Mouse (Mus musculus) bone marrow macrophage, adult 2 months (primary cell): ENCODE measurements around the gene Zbtb33. TPM values are rescaled to one million over a fixed set of nuclear protein-coding genes. Genes with fewer than 3 reads are reported as not detected.

Experiments used
- H3K27ac ChIP-seq: 2 replicates; pipeline ENCODE4 v1.5.1; 2012; ENCODE audit warnings: low read depth, low read length; ENCODE audit not compliant: insufficient read depth
- H3K4me1 ChIP-seq: 2 replicates; pipeline ENCODE4 v1.6.1; 2012; ENCODE audit warnings: low read length; ENCODE audit not compliant: control insufficient read depth, insufficient read depth
- H3K4me3 ChIP-seq: 2 replicates; pipeline ENCODE4 v1.5.1; 2012; ENCODE audit warnings: mild to moderate bottlenecking, low read length, moderate library complexity; ENCODE audit not compliant: insufficient read depth
- CTCF ChIP-seq: IDR thresholded peaks from 2 replicates; pipeline ENCODE4 v1.5.1; 2012; ENCODE audit warnings: low read depth, mild to moderate bottlenecking, low read length, moderate library complexity
- POLR2A ChIP-seq: IDR thresholded peaks from 2 replicates; pipeline ENCODE4 v1.6.1; 2012; ENCODE audit warnings: mild to moderate bottlenecking, low read depth, low read length, borderline replicate concordance
- polyA plus RNA-seq: library from polyadenylated mRNA; stranded (reverse); fragments of >200 nt; gene quantifications from 2 replicates; pipeline ENCODE4 v1.2.4, GENCODE M21; 2012; ENCODE audit not compliant: missing spikeins, insufficient read depth, insufficient read length

Gene Zbtb33
- polyA plus RNA-seq, 1 experiment, result 18.0 TPM

GRCm38 (mm10) chrX:38190458-38190764, 818 bp downstream of the Zbtb33 start:
- Histone ChIP-seq H3K4me3 (peak overlapping the region; percentile 89), H3K27ac (no peak overlapping the region), H3K4me1 (peaks cover 8% of the 10 kb centered on the region)
- no peak for TF ChIP-seq CTCF
- TF ChIP-seq POLR2A, result no peak

GRCm38 (mm10) chrX:38201816-38202215, 12.2 kb downstream of the Zbtb33 start:
- no peaks in the 10 kb centered on the region for H3K4me1 ChIP-seq
- H3K4me3 ChIP-seq, result no peak overlapping the region
- TF ChIP-seq CTCF (no peak), POLR2A (no peak)
- H3K27ac ChIP-seq, result no peak overlapping the region

- H3K4me1 ChIP-seq, result peaks cover 6% of the 10 kb centered on the region
- TF ChIP-seq CTCF (no peak), POLR2A (no peak)
- H3K4me3 ChIP-seq, result no peak overlapping the region
- H3K27ac ChIP-seq, result no peak overlapping the region
Measured at GRCm38 (mm10) chrX:38207392-38207791, 17.8 kb downstream of the Zbtb33 start.

- no peak overlapping the region for H3K4me3 ChIP-seq
- TF ChIP-seq POLR2A (no peak), CTCF (no peak)
- H3K4me1 ChIP-seq, result peaks cover 13% of the 10 kb centered on the region
- no peak overlapping the region for H3K27ac ChIP-seq
Measured at GRCm38 (mm10) chrX:38216986-38217675, 27.5 kb downstream of the Zbtb33 start.

- Histone ChIP-seq H3K27ac (no peak overlapping the region), H3K4me3 (no peak overlapping the region), H3K4me1 (peaks cover 13% of the 10 kb centered on the region)
- TF ChIP-seq POLR2A (no peak), CTCF (no peak)
Measured at GRCm38 (mm10) chrX:38217676-38217991, 28.0 kb downstream of the Zbtb33 start.

GRCm38 (mm10) chrX:38222757-38223156, 33.2 kb downstream of the Zbtb33 start:
- Histone ChIP-seq H3K27ac (no peak overlapping the region), H3K4me3 (no peak overlapping the region), H3K4me1 (peaks cover 13% of the 10 kb centered on the region)
- TF ChIP-seq CTCF (no peak), POLR2A (no peak)

GRCm38 (mm10) chrX:38229888-38230287, 40.3 kb downstream of the Zbtb33 start:
- TF ChIP-seq CTCF (no peak), POLR2A (no peak)
- no peak overlapping the region for H3K4me3 ChIP-seq
- no peaks in the 10 kb centered on the region for H3K4me1 ChIP-seq
- H3K27ac ChIP-seq, result no peak overlapping the region

- no peaks in the 10 kb centered on the region for H3K4me1 ChIP-seq
- H3K4me3 ChIP-seq, result no peak overlapping the region
- TF ChIP-seq CTCF (no peak), POLR2A (no peak)
- H3K27ac ChIP-seq, result no peak overlapping the region
Measured at GRCm38 (mm10) chrX:38237731-38238130, 48.1 kb downstream of the Zbtb33 start.

Other genes with a start within 250 kb of the Zbtb33 start
- gene Btg1-ps1, start 171.0 kb upstream of the Zbtb33 start, polyA plus RNA-seq, result not detected in 2 replicates
- gene Btg1-ps2, start 146.7 kb upstream of the Zbtb33 start, polyA plus RNA-seq, result not detected in 2 replicates
- gene Rhox10, start 123.3 kb upstream of the Zbtb33 start, polyA plus RNA-seq, result not detected in 2 replicates
- not detected in 2 replicates for gene Rhox11, start 104.7 kb upstream of the Zbtb33 start, polyA plus RNA-seq
- gene Rhox12, start 78.9 kb upstream of the Zbtb33 start, polyA plus RNA-seq, result not detected in 2 replicates
- not detected in 2 replicates for gene Rhox13, start 68.6 kb upstream of the Zbtb33 start, polyA plus RNA-seq
- gene Tmem255a, start 62.6 kb downstream of the Zbtb33 start, polyA plus RNA-seq, result not detected in 2 replicates
- gene Atp1b4, start 126.4 kb downstream of the Zbtb33 start, polyA plus RNA-seq, result not detected in 2 replicates